ENCODE assay signal across 15 mouse cellular contexts in genomic region chr7:136675041-136675440, GRCm38 (mm10).
"Had no signal": no experiment of that assay in that cellular context is flagged by ENCODE, and none has a peak within 500 bp of the region (broad histone marks: within the 10 kb centered on the region; RNA-seq: fewer than 3 reads in every experiment).

No protein-coding gene starts in this region.

- H3K9me3 ChIP-seq: limb, embryonic 15.5 days; liver, embryonic 12.5 days; lung, embryonic 15.5 days; midbrain, embryonic 12.5 days; neural tube, embryonic 13.5 days had no signal

- H3K27me3 ChIP-seq: liver, embryonic 12.5 days had no signal

- H3K4me2 ChIP-seq: limb, embryonic 15.5 days; liver, embryonic 12.5 days; lung, embryonic 15.5 days; midbrain, embryonic 12.5 days; neural tube, embryonic 13.5 days had no signal

- H3K4me3 ChIP-seq: limb, embryonic 15.5 days; liver, embryonic 12.5 days; lung, embryonic 15.5 days; midbrain, embryonic 12.5 days; neural tube, embryonic 13.5 days had no signal

- H3K36me3 ChIP-seq: limb, embryonic 15.5 days; liver, embryonic 12.5 days; lung, embryonic 15.5 days; midbrain, embryonic 12.5 days; neural tube, embryonic 13.5 days had no signal

- DNase-seq: kidney, postnatal 36 days; layer of hippocampus, adult 9-11 months; layer of hippocampus, postnatal 36 days; lung, postnatal 14 days; retina, postnatal 1 day; right cerebral cortex, postnatal 4 days; spleen, adult 18-20 months; thymus, adult 18-20 months; thymus, postnatal 14 days had no signal

- H3K4me1 ChIP-seq: liver, embryonic 12.5 days had no signal

- H3K27ac ChIP-seq: limb, embryonic 15.5 days; liver, embryonic 12.5 days; lung, embryonic 15.5 days; midbrain, embryonic 12.5 days; neural tube, embryonic 13.5 days had no signal

- ATAC-seq: liver, embryonic 12.5 days; midbrain, embryonic 16.5 days had no signal

- H3K9ac ChIP-seq: limb, embryonic 15.5 days; liver, embryonic 12.5 days; lung, embryonic 15.5 days; midbrain, embryonic 12.5 days; neural tube, embryonic 13.5 days had no signal
